Mouse (Mus musculus) olfactory bulb, adult 2 months (tissue): Measurements from ENCODE around the gene Bcas1.

Experiments used
- CTCF ChIP-seq: fragments of 200-500 bp; IDR thresholded peaks from 2 replicates; pipeline ENCODE4 v1.5.1; 2012; ENCODE audit warnings: low read depth, mild to moderate bottlenecking, low read length, moderate library complexity; ENCODE audit not compliant: insufficient read depth
- POLR2A ChIP-seq: fragments of 200-500 bp; IDR thresholded peaks from 2 replicates; pipeline ENCODE4 v1.6.1; 2012; ENCODE audit warnings: mild to moderate bottlenecking, low read depth, low read length, moderate library complexity; ENCODE audit not compliant: insufficient read depth

- TF ChIP-seq CTCF (no peak), POLR2A (no peak)
Measured at GRCm38 (mm10) chr2:170349096-170349495, 78.5 kb downstream of the Bcas1 start.
